Mouse (Mus musculus): ENCODE measurements around the gene Cyp2b10. TPM values are rescaled to one million over a fixed set of nuclear protein-coding genes. Genes with fewer than 3 reads are reported as not detected.

The Cyp2b10 gene
- not detected for polyA plus RNA-seq (2012; fragmentation: generic; extraction: Trizol)
- long read RNA-seq, experiment 1 = 0 reads
- long read RNA-seq, experiment 2 = 0 reads

- H3K4me3 ChIP-seq (ENCODE audit: insufficient read depth, poor library complexity, severe bottlenecking) = no peak within 1 kb of the TSS
- no peaks in the 10 kb centered on the region for H3K79me2 ChIP-seq (ENCODE audit: control insufficient read depth, insufficient read depth)
- no peaks in the 10 kb centered on the region for H3K36me3 ChIP-seq (ENCODE audit: control insufficient read depth, insufficient read depth)
- TF ChIP-seq CEBPB (IDR thresholded peaks at IDR 0.05; ENCODE audit: low read depth) (no peak), CTCF (IDR thresholded peaks at IDR 0.05; ENCODE audit: control insufficient read depth, insufficient read depth, insufficient read length) (no peak), MAX (IDR thresholded peaks at IDR 0.05) (no peak), FOSL1 (IDR thresholded peaks at IDR 0.05; ENCODE audit: insufficient read depth, low read length, poor library complexity, severe bottlenecking) (no peak), MYOG (IDR thresholded peaks at IDR 0.05; ENCODE audit: control insufficient read depth, extremely low read depth, insufficient read length) (no peak), USF1 (IDR thresholded peaks at IDR 0.05; ENCODE audit: low read depth) (no peak), MYOD1 (IDR thresholded peaks at IDR 0.05; ENCODE audit: control insufficient read depth, insufficient read length, low read depth) (no peak)
- H3ac ChIP-seq (ENCODE audit: control insufficient read depth, insufficient read length, low read depth) = no peak within 1 kb of the TSS
- peaks cover 4% of the 10 kb centered on the region for H3K27me3 ChIP-seq (ENCODE audit: control insufficient read depth, insufficient read depth, insufficient read length)
- no peaks in the 10 kb centered on the region for H3K79me3 ChIP-seq (ENCODE audit: low read depth)
Observed at GRCm38 (mm10) chr7:25897411-25897810, at the start of gene Cyp2b10. Gene Cyp2b10, plus strand, starts transcription at chr7:25897620.

- no peak overlapping the region for H3K4me3 ChIP-seq (ENCODE audit: insufficient read depth, poor library complexity, severe bottlenecking)
- no peaks in the 10 kb centered on the region for H3K79me2 ChIP-seq (ENCODE audit: control insufficient read depth, insufficient read depth)
- no peaks in the 10 kb centered on the region for H3K79me3 ChIP-seq (ENCODE audit: low read depth)
- no peak for TF ChIP-seq FOSL1 (IDR thresholded peaks at IDR 0.05; ENCODE audit: insufficient read depth, low read length, poor library complexity, severe bottlenecking)
- TF ChIP-seq CTCF (IDR thresholded peaks at IDR 0.05; ENCODE audit: control insufficient read depth, insufficient read depth, insufficient read length) = peak; percentile 4
- no peak for TF ChIP-seq CEBPB (IDR thresholded peaks at IDR 0.05; ENCODE audit: low read depth)
- TF ChIP-seq MAX (IDR thresholded peaks at IDR 0.05) = no peak
- no peak for TF ChIP-seq MYOD1 (IDR thresholded peaks at IDR 0.05; ENCODE audit: control insufficient read depth, insufficient read length, low read depth)
- no peak for TF ChIP-seq USF1 (IDR thresholded peaks at IDR 0.05; ENCODE audit: low read depth)
- TF ChIP-seq MYOG (IDR thresholded peaks at IDR 0.05; ENCODE audit: control insufficient read depth, extremely low read depth, insufficient read length) = no peak
- no peaks in the 10 kb centered on the region for H3K36me3 ChIP-seq (ENCODE audit: control insufficient read depth, insufficient read depth)
- H3K27me3 ChIP-seq (ENCODE audit: control insufficient read depth, insufficient read depth, insufficient read length) = no peaks in the 10 kb centered on the region
- no peak overlapping the region for H3ac ChIP-seq (ENCODE audit: control insufficient read depth, insufficient read length, low read depth)
Observed at GRCm38 (mm10) chr7:25847722-25848443, 49.5 kb upstream of the Cyp2b10 start.

GRCm38 (mm10) chr7:25848444-25848812 is 49.0 kb upstream of the Cyp2b10 start:
- Histone ChIP-seq H3K79me2 (ENCODE audit: control insufficient read depth, insufficient read depth) (no peaks in the 10 kb centered on the region), H3K79me3 (ENCODE audit: low read depth) (no peaks in the 10 kb centered on the region), H3K36me3 (ENCODE audit: control insufficient read depth, insufficient read depth) (no peaks in the 10 kb centered on the region), H3ac (ENCODE audit: control insufficient read depth, insufficient read length, low read depth) (no peak overlapping the region), H3K4me3 (ENCODE audit: insufficient read depth, poor library complexity, severe bottlenecking) (no peak overlapping the region), H3K27me3 (ENCODE audit: control insufficient read depth, insufficient read depth, insufficient read length) (no peaks in the 10 kb centered on the region)
- TF ChIP-seq MYOD1 (IDR thresholded peaks at IDR 0.05; ENCODE audit: control insufficient read depth, insufficient read length, low read depth) = no peak
- TF ChIP-seq CTCF (IDR thresholded peaks at IDR 0.05; ENCODE audit: control insufficient read depth, insufficient read depth, insufficient read length) = no peak
- no peak for TF ChIP-seq MAX (IDR thresholded peaks at IDR 0.05)
- no peak for TF ChIP-seq CEBPB (IDR thresholded peaks at IDR 0.05; ENCODE audit: low read depth)
- no peak for TF ChIP-seq FOSL1 (IDR thresholded peaks at IDR 0.05; ENCODE audit: insufficient read depth, low read length, poor library complexity, severe bottlenecking)
- TF ChIP-seq MYOG (IDR thresholded peaks at IDR 0.05; ENCODE audit: control insufficient read depth, extremely low read depth, insufficient read length) = no peak
- no peak for TF ChIP-seq USF1 (IDR thresholded peaks at IDR 0.05; ENCODE audit: low read depth)

DNA sequence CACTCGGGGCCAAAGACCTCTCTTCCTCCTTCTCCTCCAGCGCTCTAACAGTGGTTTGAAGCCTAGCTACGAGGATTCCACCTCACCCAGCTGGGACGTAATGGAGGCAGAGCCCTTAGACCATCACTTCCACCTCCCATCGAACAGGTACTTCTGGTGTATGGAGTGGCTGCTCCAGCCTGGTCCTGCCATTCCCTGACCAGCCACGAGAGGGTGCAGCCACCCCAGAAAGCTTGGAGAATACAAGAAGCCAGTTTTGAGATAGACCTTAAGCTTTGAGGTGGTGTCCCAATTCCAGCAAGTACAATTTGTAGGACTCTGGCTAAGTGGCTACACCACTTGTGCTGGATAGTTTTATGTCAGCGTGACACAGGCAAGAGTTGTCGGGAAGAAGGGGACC is 42.3 kb upstream of the Cyp2b10 start:
- TF ChIP-seq CTCF (IDR thresholded peaks at IDR 0.05; ENCODE audit: control insufficient read depth, insufficient read depth, insufficient read length) (peak; percentile 69), MYOG (IDR thresholded peaks at IDR 0.05; ENCODE audit: control insufficient read depth, extremely low read depth, insufficient read length) (no peak)
- H3K27me3 ChIP-seq (ENCODE audit: control insufficient read depth, insufficient read depth, insufficient read length) = no peaks in the 10 kb centered on the region
- H3K79me3 ChIP-seq (ENCODE audit: low read depth) = no peaks in the 10 kb centered on the region
- H3K79me2 ChIP-seq (ENCODE audit: control insufficient read depth, insufficient read depth) = no peaks in the 10 kb centered on the region
- H3K4me3 ChIP-seq (ENCODE audit: insufficient read depth, poor library complexity, severe bottlenecking) = no peak overlapping the region
- H3K36me3 ChIP-seq (ENCODE audit: control insufficient read depth, insufficient read depth) = no peaks in the 10 kb centered on the region
- H3ac ChIP-seq (ENCODE audit: control insufficient read depth, insufficient read length, low read depth) = no peak overlapping the region

DNA sequence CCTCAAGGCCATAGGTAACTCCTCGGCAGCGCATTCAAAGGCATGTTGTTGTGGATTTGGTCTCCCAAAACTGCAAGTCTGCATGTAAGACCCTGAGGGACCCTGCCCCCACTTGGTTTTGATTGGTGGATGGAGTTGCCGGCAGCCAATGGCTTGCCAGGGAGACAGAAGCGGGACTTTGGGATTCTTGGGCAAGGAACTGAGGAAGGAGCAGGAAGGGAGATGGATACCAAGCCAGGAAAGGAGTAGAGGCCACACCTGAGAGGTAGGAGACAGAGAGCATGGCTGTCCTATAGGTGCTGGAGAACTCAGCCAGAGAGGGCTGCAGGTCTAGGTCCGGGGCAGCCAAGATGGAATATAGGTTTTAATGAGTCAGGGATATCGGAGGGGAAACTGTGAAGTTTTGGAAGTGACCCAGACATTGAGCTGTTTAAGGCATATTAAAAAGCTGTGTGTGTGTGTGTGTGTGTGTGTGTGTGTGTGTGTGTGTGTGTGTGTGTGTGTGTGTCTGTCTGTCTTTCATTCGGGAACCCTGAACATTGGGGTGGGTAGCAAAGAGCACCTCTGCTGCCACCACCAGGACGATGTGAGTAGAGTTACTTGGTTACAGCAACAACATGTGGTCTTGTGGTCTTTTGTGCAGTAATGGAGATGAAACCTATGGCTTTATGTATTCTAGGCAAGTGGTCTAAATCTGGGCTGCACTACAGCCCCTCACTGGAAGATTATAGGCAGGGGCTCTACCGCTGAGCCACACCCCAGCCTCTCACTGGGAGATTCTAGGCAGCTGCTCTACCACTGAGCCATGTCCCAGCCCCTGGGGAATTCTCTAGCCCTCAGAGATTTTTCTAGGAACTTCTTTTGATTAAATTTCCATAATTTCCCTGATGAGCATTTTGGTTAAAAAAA is 37.2 kb upstream of the Cyp2b10 start:
- H3K27me3 ChIP-seq (ENCODE audit: control insufficient read depth, insufficient read depth, insufficient read length) = no peaks in the 10 kb centered on the region
- no peaks in the 10 kb centered on the region for H3K79me3 ChIP-seq (ENCODE audit: low read depth)
- H3K4me3 ChIP-seq (ENCODE audit: insufficient read depth, poor library complexity, severe bottlenecking) = no peak overlapping the region
- no peaks in the 10 kb centered on the region for H3K79me2 ChIP-seq (ENCODE audit: control insufficient read depth, insufficient read depth)
- no peak overlapping the region for H3ac ChIP-seq (ENCODE audit: control insufficient read depth, insufficient read length, low read depth)
- TF ChIP-seq MAX (IDR thresholded peaks at IDR 0.05) (no peak), CTCF (IDR thresholded peaks at IDR 0.05; ENCODE audit: control insufficient read depth, insufficient read depth, insufficient read length) (no peak), CEBPB (IDR thresholded peaks at IDR 0.05; ENCODE audit: low read depth) (no peak), FOSL1 (IDR thresholded peaks at IDR 0.05; ENCODE audit: insufficient read depth, low read length, poor library complexity, severe bottlenecking) (no peak), MYOG (IDR thresholded peaks at IDR 0.05; ENCODE audit: control insufficient read depth, extremely low read depth, insufficient read length) (no peak), USF1 (IDR thresholded peaks at IDR 0.05; ENCODE audit: low read depth) (no peak), MYOD1 (IDR thresholded peaks at IDR 0.05; ENCODE audit: control insufficient read depth, insufficient read length, low read depth) (no peak)
- H3K36me3 ChIP-seq (ENCODE audit: control insufficient read depth, insufficient read depth) = no peaks in the 10 kb centered on the region

All from C2C12 (cell line).